Mouse (Mus musculus) embryonic fibroblast, embryonic 13.5 days (primary cell): Measurements from ENCODE around the gene Zfyve21. TPM values are rescaled to one million over a fixed set of nuclear protein-coding genes. Genes with fewer than 3 reads are reported as not detected.

Experiments
- H3K27ac ChIP-seq: 2 replicates; pipeline ENCODE4 v1.5.1; 2012; ENCODE audit warnings: low read length, control low read depth, inconsistent platforms; ENCODE audit not compliant: insufficient read depth
- H3K4me1 ChIP-seq: 2 replicates; pipeline ENCODE4 v1.6.1; 2011; ENCODE audit warnings: low read length; ENCODE audit not compliant: control insufficient read depth, insufficient read depth
- H3K4me3 ChIP-seq: 2 replicates; pipeline ENCODE4 v1.5.1; 2011; ENCODE audit warnings: mild to moderate bottlenecking, control low read depth, low read length; ENCODE audit not compliant: insufficient read depth
- CTCF ChIP-seq: IDR thresholded peaks from 2 replicates; pipeline ENCODE4 v1.5.1; 2011; ENCODE audit warnings: mild to moderate bottlenecking, control low read depth, low read length, moderate library complexity, borderline replicate concordance; ENCODE audit not compliant: insufficient read depth
- POLR2A ChIP-seq: IDR thresholded peaks from 2 replicates; pipeline ENCODE4 v1.6.1; 2011; ENCODE audit warnings: low read depth, mild to moderate bottlenecking, control low read depth, low read length, moderate library complexity
- polyA plus RNA-seq: library from polyadenylated mRNA; stranded (reverse); fragments of >200 nt; gene quantifications from 2 replicates; pipeline ENCODE4 v1.2.4, GENCODE M21; 2011; ENCODE audit warnings: low read depth; ENCODE audit not compliant: missing spikeins, insufficient read length

Zfyve21 gene
- polyA plus RNA-seq: 32.0 and 32.9 TPM in 2 replicates

DNA sequence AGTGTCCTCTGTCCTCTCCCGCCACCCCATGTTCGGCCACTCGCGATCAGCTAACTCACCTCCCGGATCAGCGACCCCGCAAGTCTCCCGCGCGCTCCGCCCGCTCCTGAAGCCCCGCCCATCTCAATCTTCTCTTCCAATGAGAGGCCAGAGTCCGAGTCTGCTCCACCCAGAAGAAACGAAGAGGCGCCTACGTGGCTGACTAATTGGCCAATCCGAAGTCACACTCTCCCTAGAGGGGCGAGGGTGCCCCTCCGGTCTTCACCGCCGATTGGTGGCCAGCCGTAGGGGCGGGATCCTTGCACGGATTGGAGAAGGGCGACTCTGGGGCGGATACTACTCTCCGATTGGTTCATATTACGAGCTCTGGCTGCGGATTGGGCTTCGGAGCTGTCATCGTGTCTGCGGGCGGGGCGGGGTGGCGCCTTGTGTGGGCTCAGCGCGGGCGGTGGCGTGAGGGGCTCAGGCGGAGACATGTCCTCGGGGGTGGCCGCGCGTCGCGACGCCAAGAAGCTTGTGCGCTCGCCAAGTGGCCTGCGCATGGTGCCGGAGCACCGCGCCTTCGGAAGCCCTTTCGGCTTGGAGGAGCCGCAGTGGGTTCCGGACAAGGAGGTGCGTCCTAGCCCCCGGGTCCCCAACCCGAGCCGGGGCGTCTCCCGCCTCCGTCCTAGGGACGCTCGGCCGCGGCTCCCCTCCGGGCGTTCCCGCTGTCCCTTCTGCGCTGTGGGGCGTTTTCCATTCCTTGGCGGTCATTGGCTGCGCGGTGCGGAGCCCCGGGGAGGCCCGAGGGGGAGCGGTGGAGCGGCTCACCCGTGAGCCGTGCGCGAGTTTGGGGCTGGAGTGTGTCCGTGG lies at the start of gene Zfyve21, which contains the start of gene Xrcc3:
Zfyve21 (plus strand) TSS at position 405 of the 852 bp plus-strand sequence.
Xrcc3 (minus strand) TSS at position 108 of the 852 bp plus-strand sequence.
- Histone ChIP-seq H3K4me3 (peak within 1 kb of the TSS; percentile 92), H3K27ac (peak within 1 kb of the TSS; percentile 83), H3K4me1 (peaks cover 2% of the 10 kb centered on the region; the same call in 1 of the 2 replicates)
- TF ChIP-seq CTCF (no peak), POLR2A (peak; percentile 90)

DNA sequence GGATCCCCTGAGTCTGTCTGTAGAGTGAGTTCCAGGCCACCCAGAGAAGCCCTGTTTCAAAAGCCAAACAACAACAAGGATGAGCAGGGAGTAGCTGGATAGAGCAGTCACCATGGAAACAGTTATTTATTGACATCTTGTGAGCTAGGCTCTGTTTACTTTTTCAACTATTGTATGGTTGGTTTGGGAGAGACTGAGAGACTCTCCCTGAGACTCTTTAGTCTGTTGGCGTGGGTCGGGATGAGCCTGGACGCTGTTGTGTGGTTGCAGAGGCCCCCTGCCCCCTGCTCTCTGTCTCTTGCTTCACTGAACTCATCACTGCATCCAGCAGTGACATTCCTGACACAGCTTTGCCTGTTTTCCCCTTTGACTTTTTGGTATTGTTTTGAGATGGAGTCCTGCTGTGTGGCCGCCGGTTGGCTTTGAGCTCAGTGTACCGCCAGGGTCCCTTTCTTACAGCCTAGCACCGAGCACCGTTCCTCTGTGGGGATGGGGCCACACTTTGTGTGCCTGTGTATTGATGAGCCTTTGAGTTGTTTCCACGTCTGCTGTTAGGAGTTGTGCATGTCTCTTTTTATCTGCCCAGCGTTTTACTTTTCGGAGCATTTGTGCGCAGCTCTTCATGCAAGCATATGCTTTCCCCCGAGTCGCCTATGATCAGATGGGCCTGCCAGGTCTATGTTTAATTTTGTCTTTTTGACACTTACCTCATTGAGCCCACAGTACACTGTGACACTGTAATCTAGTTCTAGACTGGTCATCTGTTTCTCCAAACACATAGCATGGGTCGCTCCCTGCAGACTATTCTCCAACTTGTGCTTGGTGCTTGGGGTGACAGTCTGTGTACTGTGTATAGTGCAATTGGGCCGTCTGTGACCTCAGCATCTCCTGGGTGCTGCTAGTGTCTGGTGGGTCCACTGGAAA lies 47.4 kb upstream of the Zfyve21 start:
- H3K27ac ChIP-seq: no peak overlapping the region
- H3K4me1 ChIP-seq: peaks cover 27% of the 10 kb centered on the region
- TF ChIP-seq POLR2A: no peak
- TF ChIP-seq CTCF: no peak
- no peak overlapping the region for H3K4me3 ChIP-seq

GRCm38 (mm10) chr12:111768322-111768928 lies 45.5 kb upstream of the Zfyve21 start:
- TF ChIP-seq POLR2A (no peak), CTCF (no peak)
- Histone ChIP-seq H3K4me3 (no peak overlapping the region), H3K4me1 (peaks cover 20% of the 10 kb centered on the region), H3K27ac (peak overlapping the region; percentile 71)

- peaks cover 20% of the 10 kb centered on the region for H3K4me1 ChIP-seq
- TF ChIP-seq POLR2A: no peak
- no peak for TF ChIP-seq CTCF
- H3K4me3 ChIP-seq: no peak overlapping the region
- no peak overlapping the region for H3K27ac ChIP-seq
Observed at GRCm38 (mm10) chr12:111769306-111769705, 44.7 kb upstream of the Zfyve21 start.

GRCm38 (mm10) chr12:111769816-111770577 lies 44.0 kb upstream of the Zfyve21 start:
- Histone ChIP-seq H3K4me3 (no peak overlapping the region), H3K4me1 (peaks cover 20% of the 10 kb centered on the region), H3K27ac (no peak overlapping the region)
- TF ChIP-seq CTCF: no peak
- no peak for TF ChIP-seq POLR2A

GRCm38 (mm10) chr12:111770651-111771050 lies 43.3 kb upstream of the Zfyve21 start:
- Histone ChIP-seq H3K27ac (no peak overlapping the region), H3K4me3 (no peak overlapping the region)
- TF ChIP-seq CTCF (no peak), POLR2A (no peak)

DNA sequence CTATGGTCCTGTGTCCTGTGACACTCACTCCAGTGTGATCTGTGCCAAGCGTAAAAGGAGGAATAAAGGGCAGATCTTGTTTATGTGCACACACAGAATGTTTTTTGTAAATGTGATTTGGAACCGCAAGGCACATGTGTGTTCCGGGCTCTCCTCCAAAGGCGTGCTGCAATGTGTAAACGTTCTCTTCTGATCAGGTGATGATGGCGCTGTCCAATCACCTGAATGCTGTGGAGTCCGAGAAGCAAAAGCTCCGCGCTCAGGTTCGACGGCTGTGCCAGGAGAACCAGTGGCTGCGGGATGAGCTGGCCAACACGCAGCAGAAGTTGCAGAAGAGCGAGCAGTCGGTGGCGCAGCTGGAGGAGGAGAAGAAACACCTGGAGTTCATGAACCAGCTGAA lies 39.8 kb upstream of the Zfyve21 start:
- H3K4me1 ChIP-seq: no peaks in the 10 kb centered on the region
- H3K4me3 ChIP-seq: no peak overlapping the region
- no peak for TF ChIP-seq CTCF
- TF ChIP-seq POLR2A: no peak
- no peak overlapping the region for H3K27ac ChIP-seq

More at GRCm38 (mm10) chr12:111770651-111771050, 43.3 kb upstream of the Zfyve21 start:
- H3K4me1 ChIP-seq: peaks cover 18% of the 10 kb centered on the region

DNA sequence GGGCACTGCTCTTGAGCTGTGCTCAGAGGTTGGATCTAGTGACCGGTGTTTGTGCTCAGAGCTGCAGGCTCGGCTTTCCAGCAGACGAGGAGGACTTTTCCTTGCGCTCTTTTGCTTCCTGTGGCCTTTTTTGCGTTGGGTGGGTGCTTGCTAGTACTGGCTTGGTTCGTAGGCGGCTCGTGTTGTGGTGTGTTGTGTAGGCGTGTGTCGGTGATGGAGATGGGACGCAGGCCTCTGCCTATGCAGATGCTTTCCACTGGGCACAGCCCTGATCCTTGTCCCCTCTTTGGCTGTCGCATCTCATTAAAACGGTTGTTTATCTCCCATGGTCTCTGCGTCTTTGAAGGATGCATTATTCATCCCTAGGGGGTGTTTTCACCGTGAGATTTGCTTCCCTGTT lies 39.1 kb upstream of the Zfyve21 start:
- no peak overlapping the region for H3K27ac ChIP-seq
- no peaks in the 10 kb centered on the region for H3K4me1 ChIP-seq
- TF ChIP-seq POLR2A (no peak), CTCF (no peak)
- no peak overlapping the region for H3K4me3 ChIP-seq

DNA sequence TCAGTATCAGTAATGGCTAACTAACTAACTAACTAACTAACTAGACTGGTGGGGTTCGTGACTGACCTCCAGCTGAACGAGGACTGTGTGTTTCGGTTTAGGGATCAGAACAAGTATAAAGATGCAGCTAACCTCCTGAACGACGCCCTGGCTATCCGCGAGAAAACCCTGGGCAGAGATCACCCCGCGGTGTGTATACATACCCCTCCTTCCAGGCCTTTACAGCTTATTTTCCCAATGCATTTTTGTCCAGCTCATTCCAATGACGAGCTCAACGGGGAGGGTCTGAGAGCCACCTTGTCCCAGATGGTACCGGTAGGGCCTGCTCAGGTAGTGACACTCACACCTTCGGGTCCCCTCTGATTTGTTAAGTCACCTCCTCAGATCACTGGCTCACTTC lies 36.1 kb upstream of the Zfyve21 start:
- Histone ChIP-seq H3K4me1 (no peaks in the 10 kb centered on the region), H3K27ac (no peak overlapping the region), H3K4me3 (no peak overlapping the region)
- TF ChIP-seq CTCF (no peak), POLR2A (no peak)
